Mouse (Mus musculus) embryo, embryonic 10 days (tissue): ENCODE data around the gene Dhx58.

Experiments
- DNase-seq: peaks from one replicate; pipeline ENCODE4 v3.0.0-alpha.2; 2015; ENCODE audit warnings: low spot score

Dhx58 gene

GRCm38 (mm10) chr11:100721776-100722492, 17.9 kb upstream of the Dhx58 start:
- no peak for DNase-seq

GRCm38 (mm10) chr11:100721254-100721653, 17.2 kb upstream of the Dhx58 start:
- DNase-seq, result no peak

GRCm38 (mm10) chr11:100720345-100720744, 16.3 kb upstream of the Dhx58 start:
- no peak for DNase-seq

GRCm38 (mm10) chr11:100719893-100720292, 15.8 kb upstream of the Dhx58 start:
- DNase-seq, result no peak

GRCm38 (mm10) chr11:100719312-100719711, 15.2 kb upstream of the Dhx58 start:
- no peak for DNase-seq

GRCm38 (mm10) chr11:100718866-100719265, 14.8 kb upstream of the Dhx58 start:
- no peak for DNase-seq

- no peak for DNase-seq
These were observed 14.4 kb upstream of the Dhx58 start for GRCm38 (mm10) chr11:100718462-100718861.

- no peak for DNase-seq
These were observed 12.6 kb upstream of the Dhx58 start for GRCm38 (mm10) chr11:100716649-100717048.

GRCm38 (mm10) chr11:100714948-100715347, 10.9 kb upstream of the Dhx58 start:
- DNase-seq, result peak; percentile 4

- peak; percentile 89 for DNase-seq
These were observed 10.5 kb upstream of the Dhx58 start for GRCm38 (mm10) chr11:100714534-100714915.

- peak; percentile 77 for DNase-seq
These were observed 9.9 kb upstream of the Dhx58 start, which contains the start of gene Hspb9 for GRCm38 (mm10) chr11:100713735-100714533. TSS of gene Hspb9 (plus strand) at chr11:100713850.

GRCm38 (mm10) chr11:100713174-100713573, 9.1 kb upstream of the Dhx58 start:
- no peak for DNase-seq

GRCm38 (mm10) chr11:100711783-100712615, 7.9 kb upstream of the Dhx58 start, which contains the start of gene Kat2a:
TSS of gene Kat2a (minus strand) at chr11:100712465.
- peak; percentile 97 for DNase-seq

- no peak for DNase-seq
These were observed 6.9 kb upstream of the Dhx58 start for GRCm38 (mm10) chr11:100710977-100711376.

GRCm38 (mm10) chr11:100710528-100710927, 6.5 kb upstream of the Dhx58 start:
- no peak for DNase-seq

- no peak for DNase-seq
These were observed 5.2 kb upstream of the Dhx58 start for GRCm38 (mm10) chr11:100709201-100709810.

- no peak for DNase-seq
These were observed 1.1 kb upstream of the Dhx58 start for GRCm38 (mm10) chr11:100705095-100705747.

- DNase-seq, result no peak
These were observed 705 bp downstream of the Dhx58 start for GRCm38 (mm10) chr11:100703366-100703765.

- no peak for DNase-seq
These were observed 1.2 kb downstream of the Dhx58 start for GRCm38 (mm10) chr11:100702906-100703305.

GRCm38 (mm10) chr11:100702081-100702851, 1.8 kb downstream of the Dhx58 start:
- peak; percentile 95 for DNase-seq
